Mouse (Mus musculus) heart, adult 2 months (tissue): Measurements from ENCODE around the gene Dnajb1. TPM values are rescaled to one million over a fixed set of nuclear protein-coding genes. Genes with fewer than 3 reads are reported as not detected.
"Not testable (repeated sequence)": the region's sequence is repeated elsewhere in the genome, so short reads cannot be mapped to it uniquely, and the experiment has no call there.

Experiments used
- DNase-seq, 2 experiments: peaks; one replicate each; pipeline ENCODE4 v3.0.0; 2021
- H3K27ac ChIP-seq: fragments of 200-600 bp; 2 replicates; pipeline ENCODE4 v1.8.1; 2022
- H3K27me3 ChIP-seq: fragments of 200-500 bp; 2 replicates; pipeline ENCODE4 v1.6.1; 2012; ENCODE audit warnings: mild to moderate bottlenecking, low read length, inconsistent platforms, mixed read lengths; ENCODE audit not compliant: control insufficient read depth, insufficient read depth
- H3K36me3 ChIP-seq: fragments of 200-500 bp; 2 replicates; pipeline ENCODE4 v1.6.1; 2012; ENCODE audit warnings: low read length, inconsistent platforms; ENCODE audit not compliant: control insufficient read depth, insufficient read depth
- H3K4me1 ChIP-seq: fragments of 200-500 bp; 2 replicates; pipeline ENCODE4 v1.6.1; 2011; ENCODE audit warnings: low read length; ENCODE audit not compliant: control insufficient read depth, insufficient read depth
- H3K4me3 ChIP-seq: fragments of 200-600 bp; 2 replicates; pipeline ENCODE4 v1.8.1; 2022
- H3K79me2 ChIP-seq: fragments of 200-500 bp; replicated peaks from 2 replicates; pipeline ENCODE4 v1.6.1; 2012; ENCODE audit warnings: mild to moderate bottlenecking, inconsistent platforms, low read length, moderate library complexity, mixed read lengths; ENCODE audit not compliant: control insufficient read depth, insufficient read depth
- H3K9ac ChIP-seq: fragments of 200-500 bp; 2 replicates; pipeline ENCODE4 v1.6.1; 2012; ENCODE audit warnings: low read depth, mild to moderate bottlenecking, control low read depth, inconsistent platforms, low read length, mixed read lengths
- CTCF ChIP-seq: fragments of 200-600 bp; IDR thresholded peaks from 2 replicates; pipeline ENCODE4 v1.8.1; 2022; ENCODE audit warnings: antibody characterized with exemption, mild to moderate bottlenecking, moderate library complexity
- EP300 ChIP-seq: fragments of 200-500 bp; IDR thresholded peaks from 2 replicates; pipeline ENCODE4 v1.6.1; 2011; ENCODE audit warnings: low read depth, low read length, control low read depth; ENCODE audit not compliant: insufficient read depth
- POLR2A ChIP-seq: fragments of 200-500 bp; IDR thresholded peaks from 2 replicates; pipeline ENCODE4 v1.6.1; 2011; ENCODE audit warnings: mild to moderate bottlenecking, low read depth, low read length, control low read depth; ENCODE audit not compliant: insufficient read depth
- WGBS: fragments of 180-500 bp; shearing (Covaris S2); methylation state at CpG from one replicate; pipeline ENCODE4 v1.1.7; 2018; 5-methylcytosine and 5-hydroxymethylcytosine counted together
- intact Hi-C: fragments of 180-260 bp; cut with DNase I; formaldehyde crosslinking; loops from one replicate; pipeline ENCODE4 v1.15.1; 2025
- polyA plus RNA-seq: library from polyadenylated mRNA; depleted of rRNA; stranded (reverse); fragments of >200 nt; gene quantifications from 2 replicates; pipeline ENCODE4 v1.2.3, GENCODE M21; 2012
- total RNA-seq, 2 experiments: library from RNA; stranded (reverse); gene quantifications; 2 replicates each; pipeline ENCODE4 v1.2.3; 2021

Dnajb1 gene
- total and polyA plus RNA-seq, 3 experiments: 11.3 to 16.8 (median 13.4) TPM

GRCm38 (mm10) chr8:83595050-83595345 lies 13.0 kb upstream of the Dnajb1 start:
- DNase-seq, intact Hi-C loops, H3K36me3 ChIP-seq, H3K27me3 ChIP-seq, H3K79me2 ChIP-seq, H3K4me1 ChIP-seq: not testable (repeated sequence)
- TF ChIP-seq CTCF: peak; percentile 46
- H3K4me3 ChIP-seq: peak overlapping the region; percentile 61
- H3K27ac ChIP-seq: peak overlapping the region; percentile 67
- WGBS: 27% methylated on average over 3 of the region's 3 CpGs
- peak overlapping the region; percentile 66; the same call in 1 of the 2 replicates for H3K9ac ChIP-seq

- no peak overlapping the region for H3K4me3 ChIP-seq
- peak in 1 of 2 experiments; percentile 27 for DNase-seq
- peaks cover 4% of the 10 kb centered on the region; the same call in 1 of the 2 replicates for H3K36me3 ChIP-seq
- H3K79me2 ChIP-seq: no peaks in the 10 kb centered on the region
- 20% methylated on average over 3 of the region's 3 CpGs for WGBS
- no peak overlapping the region for H3K27ac ChIP-seq
- no peaks in the 10 kb centered on the region; the same call in 1 of the 2 replicates for H3K4me1 ChIP-seq
- no peak overlapping the region for H3K9ac ChIP-seq
- intact Hi-C loops: no loop called here
- TF ChIP-seq CTCF (peak; percentile 79), EP300 (no peak)
- H3K27me3 ChIP-seq: no peaks in the 10 kb centered on the region
Observed at GRCm38 (mm10) chr8:83596369-83596768, 11.6 kb upstream of the Dnajb1 start.

GRCm38 (mm10) chr8:83598146-83598545 lies 9.8 kb upstream of the Dnajb1 start:
- H3K36me3 ChIP-seq: peaks cover 2% of the 10 kb centered on the region; the same call in 1 of the 2 replicates
- H3K27me3 ChIP-seq: no peaks in the 10 kb centered on the region
- H3K4me1 ChIP-seq: peaks cover 1% of the 10 kb centered on the region; the same call in 1 of the 2 replicates
- no peak overlapping the region for H3K27ac ChIP-seq
- H3K4me3 ChIP-seq: no peak overlapping the region
- intact Hi-C loops: no loop called here
- no peaks in the 10 kb centered on the region for H3K79me2 ChIP-seq
- DNase-seq: no peak
- 19% methylated on average over 1 of the region's 1 CpGs for WGBS
- TF ChIP-seq POLR2A (no peak), CTCF (no peak), EP300 (no peak)
- H3K9ac ChIP-seq: no peak overlapping the region

- Histone ChIP-seq H3K4me3 (no peak overlapping the region), H3K9ac (no peak overlapping the region), H3K4me1 (peaks cover 1% of the 10 kb centered on the region; the same call in 1 of the 2 replicates), H3K36me3 (no peaks in the 10 kb centered on the region), H3K27me3 (no peaks in the 10 kb centered on the region), H3K27ac (no peak overlapping the region), H3K79me2 (no peaks in the 10 kb centered on the region)
- no peak for DNase-seq
- TF ChIP-seq EP300 (no peak), POLR2A (no peak), CTCF (no peak)
- intact Hi-C loops: loop anchor here (10.0 kb wide), 1 partner anchor 155 kb away; no protein-coding TSS in a partner anchor
Observed at GRCm38 (mm10) chr8:83599814-83600213, 8.2 kb upstream of the Dnajb1 start.

GRCm38 (mm10) chr8:83602650-83603029 lies 5.4 kb upstream of the Dnajb1 start:
- Histone ChIP-seq H3K79me2 (no peaks in the 10 kb centered on the region), H3K4me1 (peaks cover 1% of the 10 kb centered on the region; the same call in 1 of the 2 replicates), H3K27ac (peak overlapping the region; percentile 3; the same call in 1 of the 2 replicates), H3K27me3 (no peaks in the 10 kb centered on the region), H3K4me3 (no peak overlapping the region), H3K36me3 (no peaks in the 10 kb centered on the region), H3K9ac (no peak overlapping the region)
- TF ChIP-seq POLR2A (no peak), EP300 (no peak), CTCF (no peak)
- intact Hi-C loops: loop anchor here (10.0 kb wide), 1 partner anchor 158 kb away; no protein-coding TSS in a partner anchor
- DNase-seq: no peak
- 33% methylated on average over 2 of the region's 2 CpGs for WGBS

GRCm38 (mm10) chr8:83608398-83608829 lies 421 bp downstream of the Dnajb1 start:
- TF ChIP-seq CTCF (peak; percentile 32), EP300 (no peak), POLR2A (peak; percentile 17)
- peak overlapping the region; percentile 100 for H3K27ac ChIP-seq
- H3K27me3 ChIP-seq: no peaks in the 10 kb centered on the region
- H3K36me3 ChIP-seq: peaks cover 2% of the 10 kb centered on the region; the same call in 1 of the 2 replicates
- peak; percentile 90 to 92 for DNase-seq
- intact Hi-C loops: loop anchor here (5.0 to 10.0 kb wide), 2 partner anchors 41 to 164 kb away; partner anchors contain the start of gene Ndufb7
- H3K79me2 ChIP-seq: peaks cover 2% of the 10 kb centered on the region
- peaks cover 6% of the 10 kb centered on the region for H3K4me1 ChIP-seq
- peak overlapping the region; percentile 89 for H3K9ac ChIP-seq
- peak overlapping the region; percentile 82 for H3K4me3 ChIP-seq
- WGBS: under 1% methylated on average over 51 of the region's 51 CpGs
